Mouse (Mus musculus) lung, embryonic 14.5 days (tissue): ENCODE measurements around the gene Asb8. TPM values are rescaled to one million over a fixed set of nuclear protein-coding genes. Genes with fewer than 3 reads are reported as not detected.
A peak's percentile ranks its signal among the peaks of the same experiment; 100 is the strongest.

Source experiments
- ATAC-seq: fragments of 200-750 bp; cut with Nextera tagmentation; 2 replicates; pipeline ENCODE4 v1.8.0; 2017; ENCODE audit warnings: mild to moderate bottlenecking, moderate TSS enrichment, moderate library complexity; ENCODE audit not compliant: insufficient read depth
- DNase-seq: peaks from one replicate; pipeline ENCODE4 v3.0.0-alpha.2; 2015
- H3K27ac ChIP-seq: fragments of 300-500 bp; sonication (generic); 2 replicates; pipeline ENCODE4 v1.5.1; 2014; ENCODE audit warnings: low read depth, mild to moderate bottlenecking, moderate library complexity
- H3K27me3 ChIP-seq: fragments of 300-500 bp; sonication (generic); 2 replicates; pipeline ENCODE4 v1.6.1; 2014; ENCODE audit warnings: low read length, control low read depth; ENCODE audit not compliant: insufficient read depth
- H3K36me3 ChIP-seq: fragments of 300-500 bp; sonication (generic); 2 replicates; pipeline ENCODE4 v1.6.1; 2014; ENCODE audit warnings: control low read depth; ENCODE audit not compliant: insufficient read depth
- H3K4me1 ChIP-seq: fragments of 300-500 bp; sonication (generic); 2 replicates; pipeline ENCODE4 v1.6.1; 2014; ENCODE audit warnings: antibody characterized with exemption, control low read depth; ENCODE audit not compliant: insufficient read depth
- H3K4me2 ChIP-seq: fragments of 300-500 bp; sonication (generic); 2 replicates; pipeline ENCODE4 v1.6.1; 2014; ENCODE audit warnings: mild to moderate bottlenecking
- H3K4me3 ChIP-seq: fragments of 300-500 bp; sonication (generic); 2 replicates; pipeline ENCODE4 v1.5.1; 2014; ENCODE audit warnings: low read depth, low read length
- H3K9ac ChIP-seq: fragments of 300-500 bp; sonication (generic); 2 replicates; pipeline ENCODE4 v1.6.1; 2014
- H3K9me3 ChIP-seq: fragments of 300-500 bp; sonication (generic); 2 replicates; pipeline ENCODE4 v1.6.1; 2016; ENCODE audit warnings: low read depth, low read length, control low read depth
- CTCF ChIP-seq: IDR thresholded peaks from 2 replicates; pipeline ENCODE4 v1.5.1; 2016; ENCODE audit warnings: antibody characterized with exemption, low read depth
- WGBS: fragments of 180-500 bp; shearing (Covaris S2); extraction: QIAGEN DNeasy Blood & Tissue Kit; methylation state at CpG from one replicate; pipeline ENCODE4 v1.1.7; 2014; 5-methylcytosine and 5-hydroxymethylcytosine counted together
- polyA plus RNA-seq: library from polyadenylated mRNA; unstranded; fragments of >200 nt; fragmentation: Nextera tagmentation; extraction: Ambion mirVana; gene quantifications from 2 replicates; pipeline ENCODE4 v1.2.1, GENCODE M21; 2014

Asb8 gene
- polyA plus RNA-seq, 1 experiment from 2014 or later = 48.7 TPM

- H3K9me3 ChIP-seq = no peaks in the 10 kb centered on the region
- peak; percentile 98 for ATAC-seq
- no peaks in the 10 kb centered on the region for H3K4me1 ChIP-seq
- H3K27me3 ChIP-seq = no peaks in the 10 kb centered on the region
- DNase-seq = peak; percentile 97
- H3K4me3 ChIP-seq = peak overlapping the region; percentile 80
- H3K27ac ChIP-seq = peak overlapping the region; percentile 61; the same call in 1 of the 2 replicates
- H3K4me2 ChIP-seq = peak overlapping the region; percentile 87
- peaks cover 17% of the 10 kb centered on the region for H3K36me3 ChIP-seq
- no peak for TF ChIP-seq CTCF
- peak overlapping the region; percentile 92 for H3K9ac ChIP-seq
- under 1% methylated on average over 38 of the region's 38 CpGs for WGBS
These were observed 19.8 kb downstream of the Asb8 start for GRCm38 (mm10) chr15:98145559-98146181.

- no peaks in the 10 kb centered on the region for H3K4me1 ChIP-seq
- ATAC-seq = peak; percentile 74; the same call in 1 of the 2 replicates
- peak overlapping the region; percentile 61; the same call in 1 of the 2 replicates for H3K27ac ChIP-seq
- WGBS = under 1% methylated on average over 36 of the region's 36 CpGs
- peak overlapping the region; percentile 92 for H3K9ac ChIP-seq
- peaks cover 23% of the 10 kb centered on the region for H3K36me3 ChIP-seq
- DNase-seq = peak; percentile 35
- H3K9me3 ChIP-seq = no peaks in the 10 kb centered on the region
- peak overlapping the region; percentile 80 for H3K4me3 ChIP-seq
- TF ChIP-seq CTCF = no peak
- H3K27me3 ChIP-seq = no peaks in the 10 kb centered on the region
- peak overlapping the region; percentile 87 for H3K4me2 ChIP-seq
These were observed 20.4 kb downstream of the Asb8 start for GRCm38 (mm10) chr15:98144861-98145507.

GRCm38 (mm10) chr15:98142515-98142914 lies 22.9 kb downstream of the Asb8 start:
- Histone ChIP-seq H3K4me2 (no peak overlapping the region), H3K9me3 (no peaks in the 10 kb centered on the region), H3K36me3 (peaks cover 40% of the 10 kb centered on the region), H3K27ac (no peak overlapping the region), H3K4me3 (no peak overlapping the region), H3K27me3 (no peaks in the 10 kb centered on the region), H3K9ac (no peak overlapping the region), H3K4me1 (no peaks in the 10 kb centered on the region)
- ATAC-seq (no peak), DNase-seq (no peak)
- no peak for TF ChIP-seq CTCF
- WGBS = 81% methylated on average over 10 of the region's 10 CpGs

DNA sequence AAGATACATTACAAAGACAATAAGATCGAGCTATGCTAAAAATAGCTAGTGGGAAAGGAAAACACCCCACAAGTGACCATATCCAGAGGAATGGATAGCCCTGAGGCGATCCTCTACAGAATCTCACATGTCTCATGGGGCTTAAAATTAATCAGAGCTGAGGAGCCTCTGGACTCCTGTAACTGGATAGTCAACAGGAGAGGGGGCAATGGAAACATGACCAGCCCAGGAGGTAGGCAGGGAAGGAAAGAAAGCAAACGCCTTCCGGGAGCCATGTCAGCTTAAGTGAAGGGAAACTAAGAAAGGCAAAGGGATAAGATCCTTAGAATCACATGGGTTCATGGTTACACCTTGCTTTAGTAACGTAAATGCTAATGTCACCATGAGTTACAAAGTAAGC lies 24.6 kb downstream of the Asb8 start:
- Histone ChIP-seq H3K4me2 (no peak overlapping the region), H3K4me3 (no peak overlapping the region), H3K9ac (no peak overlapping the region), H3K9me3 (no peaks in the 10 kb centered on the region), H3K36me3 (peaks cover 57% of the 10 kb centered on the region), H3K27ac (no peak overlapping the region), H3K4me1 (no peaks in the 10 kb centered on the region), H3K27me3 (no peaks in the 10 kb centered on the region)
- ATAC-seq (no peak), DNase-seq (no peak)
- 89% methylated on average over 5 of the region's 5 CpGs for WGBS
- TF ChIP-seq CTCF = no peak

GRCm38 (mm10) chr15:98139763-98140162 lies 25.7 kb downstream of the Asb8 start:
- 65% methylated on average over 7 of the region's 7 CpGs for WGBS
- DNase-seq = no peak
- no peak for ATAC-seq

GRCm38 (mm10) chr15:98136871-98137270 lies 28.6 kb downstream of the Asb8 start:
- Histone ChIP-seq H3K27ac (no peak overlapping the region), H3K4me2 (no peak overlapping the region), H3K9me3 (no peaks in the 10 kb centered on the region), H3K4me1 (no peaks in the 10 kb centered on the region), H3K27me3 (no peaks in the 10 kb centered on the region), H3K4me3 (no peak overlapping the region), H3K36me3 (peaks cover 78% of the 10 kb centered on the region), H3K9ac (no peak overlapping the region)
- no peak for ATAC-seq
- TF ChIP-seq CTCF = no peak
- DNase-seq = no peak
- WGBS = 89% methylated on average over 9 of the region's 9 CpGs

More at GRCm38 (mm10) chr15:98139763-98140162, 25.7 kb downstream of the Asb8 start:
- H3K27ac ChIP-seq = no peak overlapping the region
- peaks cover 67% of the 10 kb centered on the region for H3K36me3 ChIP-seq
- H3K27me3 ChIP-seq = no peaks in the 10 kb centered on the region
- H3K9ac ChIP-seq = no peak overlapping the region
- no peak for TF ChIP-seq CTCF
- H3K4me3 ChIP-seq = no peak overlapping the region
- H3K9me3 ChIP-seq = no peaks in the 10 kb centered on the region
- H3K4me1 ChIP-seq = no peaks in the 10 kb centered on the region
- H3K4me2 ChIP-seq = no peak overlapping the region

- TF ChIP-seq CTCF = no peak
- no peak for ATAC-seq
- no peaks in the 10 kb centered on the region for H3K27me3 ChIP-seq
- no peak overlapping the region for H3K27ac ChIP-seq
- H3K36me3 ChIP-seq = peaks cover 77% of the 10 kb centered on the region
- no peak for DNase-seq
- no peak overlapping the region for H3K4me2 ChIP-seq
- no peaks in the 10 kb centered on the region for H3K9me3 ChIP-seq
- H3K4me3 ChIP-seq = no peak overlapping the region
- no peaks in the 10 kb centered on the region for H3K4me1 ChIP-seq
- 94% methylated on average over 13 of the region's 13 CpGs for WGBS
- no peak overlapping the region for H3K9ac ChIP-seq
These were observed 29.8 kb downstream of the Asb8 start for GRCm38 (mm10) chr15:98135671-98136070.
